Mouse (Mus musculus): ENCODE data around the gene Gcnt2. TPM values are rescaled to one million over a fixed set of nuclear protein-coding genes. Genes with fewer than 3 reads are reported as not detected.
"Not testable (repeated sequence)": the region's sequence is repeated elsewhere in the genome, so short reads cannot be mapped to it uniquely, and the experiment has no call there.

Gcnt2 gene
- polyA plus RNA-seq, 1 experiment = 9.2 TPM

- WGBS = 96% methylated on average over 2 of the region's 2 CpGs
- H3K4me1 ChIP-seq (ENCODE audit: control insufficient read depth, insufficient read depth, low read length) = peaks cover 7% of the 10 kb centered on the region; the same call in 1 of the 2 replicates
- TF ChIP-seq CTCF (conservative IDR thresholded peaks at IDR 0.05; ENCODE audit: insufficient read depth, insufficient read length, low read depth, low read length) = no peak
- no peak for TF ChIP-seq POLR2A (IDR thresholded peaks at IDR 0.05; ENCODE audit: low read depth, low read length)
- H3K4me3 ChIP-seq (ENCODE audit: insufficient read depth, low read depth, low read length) = no peak overlapping the region
- H3K27ac ChIP-seq (ENCODE audit: insufficient read depth, low read depth, low read length) = no peak overlapping the region
- no peaks in the 10 kb centered on the region for H3K36me3 ChIP-seq (ENCODE audit: control insufficient read depth, insufficient read depth, low read length)
- no peaks in the 10 kb centered on the region for H3K27me3 ChIP-seq (replicated peaks; ENCODE audit: control insufficient read depth, insufficient read depth, low read length)
- DNase-seq = no peak
Measured at GRCm38 (mm10) chr13:40971831-40972230, 112.3 kb downstream of the Gcnt2 start.

DNA sequence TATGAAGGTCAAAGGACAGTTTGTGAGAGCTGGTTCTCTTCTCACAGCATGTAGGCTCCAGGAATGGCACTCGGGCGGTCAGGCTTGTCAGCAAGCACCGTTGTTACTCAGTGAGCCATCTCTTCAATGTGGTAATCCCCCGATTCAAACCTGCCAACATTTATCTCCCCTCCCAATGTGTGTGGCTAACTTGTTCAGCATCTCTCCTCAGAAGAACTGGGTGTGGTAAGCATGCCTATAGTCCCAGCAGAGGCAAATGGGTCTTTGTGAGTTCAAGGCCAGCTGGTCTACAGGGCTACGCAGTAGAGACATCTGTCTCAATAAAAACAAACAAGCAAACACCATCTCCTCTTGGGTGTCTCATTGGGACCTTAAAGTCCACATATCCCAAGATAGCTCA lies 113.4 kb downstream of the Gcnt2 start:
- Histone ChIP-seq H3K27me3 (replicated peaks; ENCODE audit: control insufficient read depth, insufficient read depth, low read length) (no peaks in the 10 kb centered on the region), H3K27ac (ENCODE audit: insufficient read depth, low read depth, low read length) (no peak overlapping the region), H3K4me3 (ENCODE audit: insufficient read depth, low read depth, low read length) (no peak overlapping the region), H3K36me3 (ENCODE audit: control insufficient read depth, insufficient read depth, low read length) (no peaks in the 10 kb centered on the region), H3K4me1 (ENCODE audit: control insufficient read depth, insufficient read depth, low read length) (peaks cover 7% of the 10 kb centered on the region; the same call in 1 of the 2 replicates)
- WGBS = 66% methylated on average over 5 of the region's 5 CpGs
- TF ChIP-seq CTCF (conservative IDR thresholded peaks at IDR 0.05; ENCODE audit: insufficient read depth, insufficient read length, low read depth, low read length) (no peak), POLR2A (IDR thresholded peaks at IDR 0.05; ENCODE audit: low read depth, low read length) (no peak)
- DNase-seq = no peak

DNA sequence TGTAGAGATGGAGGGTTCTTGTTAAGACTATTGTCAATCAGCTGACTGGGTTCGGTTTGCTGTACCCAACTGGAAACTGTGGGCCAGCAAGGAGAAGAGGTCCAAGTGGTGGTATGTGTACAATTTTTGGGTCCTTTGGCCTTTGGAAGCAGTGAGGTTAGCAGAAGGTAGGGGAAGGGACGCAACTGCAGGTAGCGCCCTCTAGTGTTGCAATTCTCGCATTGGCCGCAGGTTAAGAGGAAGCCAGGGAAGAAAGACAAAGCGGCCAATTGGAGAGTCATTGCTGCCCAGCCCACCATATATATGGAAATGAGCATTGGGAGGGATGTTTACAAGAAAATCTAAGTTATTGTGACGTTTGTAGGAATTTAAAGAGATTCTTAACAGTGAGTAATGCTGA lies 118.1 kb downstream of the Gcnt2 start:
- Histone ChIP-seq H3K27me3 (replicated peaks; ENCODE audit: control insufficient read depth, insufficient read depth, low read length) (no peaks in the 10 kb centered on the region), H3K36me3 (ENCODE audit: control insufficient read depth, insufficient read depth, low read length) (no peaks in the 10 kb centered on the region), H3K27ac (ENCODE audit: insufficient read depth, low read depth, low read length) (no peak overlapping the region), H3K4me3 (ENCODE audit: insufficient read depth, low read depth, low read length) (no peak overlapping the region), H3K4me1 (ENCODE audit: control insufficient read depth, insufficient read depth, low read length) (peaks cover 5% of the 10 kb centered on the region; the same call in 1 of the 2 replicates)
- 31% methylated on average over 7 of the region's 7 CpGs for WGBS
- TF ChIP-seq POLR2A (IDR thresholded peaks at IDR 0.05; ENCODE audit: low read depth, low read length) = no peak
- TF ChIP-seq CTCF (conservative IDR thresholded peaks at IDR 0.05; ENCODE audit: insufficient read depth, insufficient read length, low read depth, low read length) = peak; percentile 91
- DNase-seq = peak; percentile 72

DNA sequence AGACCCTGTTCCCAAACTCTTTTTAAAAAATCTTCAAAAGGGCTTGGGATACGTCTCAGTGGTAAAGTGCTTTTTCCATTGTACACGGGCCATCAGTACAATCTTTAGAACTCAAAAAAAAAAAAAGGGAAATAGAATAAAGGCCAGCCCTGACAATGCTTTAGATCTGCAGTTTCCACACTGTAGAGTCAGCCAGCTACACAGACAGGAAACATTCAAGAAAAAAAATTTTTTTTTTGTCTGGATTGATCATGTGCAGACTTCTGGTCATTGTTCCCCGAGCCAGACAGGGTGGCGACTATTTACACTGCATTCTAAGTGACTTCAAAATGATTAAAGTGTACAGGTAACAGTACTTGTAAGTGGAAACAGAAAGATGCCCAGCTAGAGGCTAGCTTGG lies 119.1 kb downstream of the Gcnt2 start:
- H3K27me3 ChIP-seq (replicated peaks; ENCODE audit: control insufficient read depth, insufficient read depth, low read length) = no peaks in the 10 kb centered on the region
- TF ChIP-seq POLR2A (IDR thresholded peaks at IDR 0.05; ENCODE audit: low read depth, low read length) (no peak), CTCF (conservative IDR thresholded peaks at IDR 0.05; ENCODE audit: insufficient read depth, insufficient read length, low read depth, low read length) (no peak)
- H3K4me1 ChIP-seq (ENCODE audit: control insufficient read depth, insufficient read depth, low read length) = peaks cover 5% of the 10 kb centered on the region; the same call in 1 of the 2 replicates
- 71% methylated on average over 4 of the region's 4 CpGs for WGBS
- peak; percentile 68 for DNase-seq
- no peak overlapping the region for H3K4me3 ChIP-seq (ENCODE audit: insufficient read depth, low read depth, low read length)
- peak overlapping the region; percentile 85 for H3K27ac ChIP-seq (ENCODE audit: insufficient read depth, low read depth, low read length)
- no peaks in the 10 kb centered on the region for H3K36me3 ChIP-seq (ENCODE audit: control insufficient read depth, insufficient read depth, low read length)

GRCm38 (mm10) chr13:40979321-40979720 lies 119.8 kb downstream of the Gcnt2 start:
- TF ChIP-seq CTCF (conservative IDR thresholded peaks at IDR 0.05; ENCODE audit: insufficient read depth, insufficient read length, low read depth, low read length) = no peak
- TF ChIP-seq POLR2A (IDR thresholded peaks at IDR 0.05; ENCODE audit: low read depth, low read length) = no peak

DNA sequence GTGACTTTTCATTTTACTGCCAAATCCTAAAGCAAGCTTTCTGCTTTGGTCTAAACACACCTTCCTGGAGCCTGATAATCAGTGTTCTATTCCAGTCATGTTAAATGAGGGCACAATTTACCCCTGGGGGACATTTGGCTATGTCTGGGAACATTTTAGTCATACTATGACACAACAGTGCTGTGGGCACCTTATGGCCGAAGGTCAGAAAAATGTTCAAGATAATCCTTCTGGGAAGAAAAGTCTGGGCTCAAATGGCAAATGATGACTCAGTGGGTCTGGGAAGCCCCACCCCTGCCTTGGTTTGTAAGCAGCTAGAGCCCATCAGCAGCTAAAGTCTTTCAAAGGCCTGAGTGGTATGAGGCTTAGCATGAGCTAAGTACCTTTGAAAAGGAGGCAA lies 123.2 kb downstream of the Gcnt2 start:
- H3K36me3 ChIP-seq (ENCODE audit: control insufficient read depth, insufficient read depth, low read length) = no peaks in the 10 kb centered on the region
- no peaks in the 10 kb centered on the region for H3K27me3 ChIP-seq (replicated peaks; ENCODE audit: control insufficient read depth, insufficient read depth, low read length)
- peaks cover 5% of the 10 kb centered on the region; the same call in 1 of the 2 replicates for H3K4me1 ChIP-seq (ENCODE audit: control insufficient read depth, insufficient read depth, low read length)
- 80% methylated on average over 1 of the region's 1 CpGs for WGBS
- TF ChIP-seq CTCF (conservative IDR thresholded peaks at IDR 0.05; ENCODE audit: insufficient read depth, insufficient read length, low read depth, low read length) (no peak), POLR2A (IDR thresholded peaks at IDR 0.05; ENCODE audit: low read depth, low read length) (no peak)
- no peak overlapping the region for H3K27ac ChIP-seq (ENCODE audit: insufficient read depth, low read depth, low read length)
- no peak for DNase-seq
- H3K4me3 ChIP-seq (ENCODE audit: insufficient read depth, low read depth, low read length) = no peak overlapping the region

More at GRCm38 (mm10) chr13:40979321-40979720, 119.8 kb downstream of the Gcnt2 start:
- WGBS = 11% methylated on average over 2 of the region's 2 CpGs
- Histone ChIP-seq H3K4me3 (ENCODE audit: insufficient read depth, low read depth, low read length) (no peak overlapping the region), H3K4me1 (ENCODE audit: control insufficient read depth, insufficient read depth, low read length) (peaks cover 5% of the 10 kb centered on the region; the same call in 1 of the 2 replicates), H3K36me3 (ENCODE audit: control insufficient read depth, insufficient read depth, low read length) (no peaks in the 10 kb centered on the region), H3K27ac (ENCODE audit: insufficient read depth, low read depth, low read length) (peak overlapping the region; percentile 85), H3K27me3 (replicated peaks; ENCODE audit: control insufficient read depth, insufficient read depth, low read length) (no peaks in the 10 kb centered on the region)
- peak; percentile 85 for DNase-seq

DNA sequence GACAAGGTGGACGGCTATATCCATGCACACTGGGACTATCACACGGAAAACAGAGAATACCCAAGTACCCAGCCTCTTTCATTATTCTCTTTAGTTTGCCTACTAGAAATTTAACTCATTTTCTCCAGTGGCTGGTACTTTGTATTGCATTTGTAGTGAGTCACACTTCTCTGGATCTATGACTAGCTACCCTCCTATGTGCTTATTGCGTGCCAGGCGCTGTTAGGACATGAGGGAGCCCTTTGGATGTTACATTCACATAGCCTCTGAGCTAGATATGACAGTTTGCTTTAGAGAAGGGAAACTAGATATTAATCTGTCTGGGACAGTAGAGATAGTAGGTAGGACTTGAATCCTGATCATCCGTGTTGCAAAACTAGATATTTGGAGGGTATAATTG lies 126.5 kb downstream of the Gcnt2 start:
- Histone ChIP-seq H3K27ac (ENCODE audit: insufficient read depth, low read depth, low read length) (no peak overlapping the region), H3K4me1 (ENCODE audit: control insufficient read depth, insufficient read depth, low read length) (no peaks in the 10 kb centered on the region), H3K27me3 (replicated peaks; ENCODE audit: control insufficient read depth, insufficient read depth, low read length) (no peaks in the 10 kb centered on the region), H3K4me3 (ENCODE audit: insufficient read depth, low read depth, low read length) (no peak overlapping the region), H3K36me3 (ENCODE audit: control insufficient read depth, insufficient read depth, low read length) (no peaks in the 10 kb centered on the region)
- WGBS = 95% methylated on average over 5 of the region's 5 CpGs
- no peak for DNase-seq
- TF ChIP-seq CTCF (conservative IDR thresholded peaks at IDR 0.05; ENCODE audit: insufficient read depth, insufficient read length, low read depth, low read length) = no peak
- TF ChIP-seq POLR2A (IDR thresholded peaks at IDR 0.05; ENCODE audit: low read depth, low read length) = no peak

DNA sequence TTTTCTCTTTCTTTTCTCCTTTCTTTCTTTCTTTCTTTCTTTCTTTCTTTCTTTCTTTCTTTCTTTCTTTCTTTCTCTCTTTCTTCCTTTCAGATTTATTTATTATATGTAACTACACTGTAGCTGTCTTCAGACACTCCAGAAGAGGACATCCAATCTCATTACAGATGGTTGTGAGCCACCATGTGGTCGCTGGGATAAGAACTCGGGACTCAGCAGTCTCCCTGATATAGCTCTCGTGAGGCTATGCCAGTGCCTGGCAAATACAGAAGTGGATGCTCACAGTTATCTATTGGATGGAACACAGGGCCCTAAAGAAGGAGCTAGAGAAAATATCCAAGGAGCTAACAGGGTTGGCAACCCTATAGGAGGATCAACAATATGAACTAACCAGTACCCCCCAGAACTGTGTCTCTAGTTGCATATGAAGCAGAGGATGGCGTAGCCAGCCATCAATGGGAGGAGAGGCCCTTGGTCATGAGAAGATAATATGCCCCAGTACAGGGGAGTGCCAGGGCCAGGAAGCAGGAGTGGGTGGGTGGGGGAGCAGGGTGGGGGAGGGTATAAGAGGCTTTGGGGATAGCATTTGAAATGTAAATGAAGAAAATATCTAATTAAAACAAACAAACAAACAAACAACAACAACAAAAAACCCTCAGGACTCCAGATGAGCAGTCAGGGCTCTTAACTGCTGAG lies 128.2 kb downstream of the Gcnt2 start:
- H3K4me3 ChIP-seq (ENCODE audit: insufficient read depth, low read depth, low read length); H3K4me1 ChIP-seq (ENCODE audit: control insufficient read depth, insufficient read depth, low read length); H3K27me3 ChIP-seq (replicated peaks; ENCODE audit: control insufficient read depth, insufficient read depth, low read length); DNase-seq; H3K36me3 ChIP-seq (ENCODE audit: control insufficient read depth, insufficient read depth, low read length); H3K27ac ChIP-seq (ENCODE audit: insufficient read depth, low read depth, low read length): not testable (repeated sequence)
- WGBS = 68% methylated on average over 4 of the region's 4 CpGs
